Mouse (Mus musculus) megakaryocyte progenitor cell, adult 5-6 weeks (primary cell): Measurements from ENCODE around the gene Olfr1170. TPM values are rescaled to one million over a fixed set of nuclear protein-coding genes. Genes with fewer than 3 reads are reported as not detected.

Experiments
- ATAC-seq: replicated peaks from 2 replicates; pipeline ENCODE4 v1.8.0; 2016; ENCODE audit warnings: mild to moderate bottlenecking, moderate TSS enrichment, inconsistent platforms; ENCODE audit not compliant: poor library complexity
- total RNA-seq, 2 experiments: library from RNA; stranded (forward) in 1 of 2; stranded (reverse) in 1 of 2; fragments of 157-497, 149-512 nt in 1 of 2; fragments of 200-1000 nt in 1 of 2; gene quantifications; 2 replicates each; pipeline versions ENCODE4 v1.2.3 to v1.2.4; 2015 to 2017

Olfr1170 gene
- total RNA-seq (2015) = not detected in 2 replicates
- not detected in 2 replicates for total RNA-seq (2017)

DNA sequence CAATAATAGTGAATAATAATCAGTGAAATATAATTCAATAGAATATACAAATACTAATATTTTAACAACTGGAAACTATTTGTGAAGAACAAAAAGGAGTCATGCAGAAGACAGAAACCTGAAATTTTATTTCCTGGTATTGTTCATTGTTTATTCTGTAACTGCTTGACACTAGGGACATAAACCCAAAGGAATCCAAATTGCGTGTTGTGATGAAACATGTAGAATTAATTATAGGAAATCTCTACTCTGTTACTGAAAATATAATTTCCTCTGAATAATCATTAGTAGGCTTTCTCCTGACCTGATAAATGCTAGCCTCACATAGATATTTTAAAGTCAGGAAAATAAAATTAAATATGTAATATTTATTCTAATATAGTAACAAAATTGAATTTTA is at the start of gene Olfr1170:
TSS of gene Olfr1170 (minus strand) at position 101 of the 400 bp plus-strand sequence.
- no peak for ATAC-seq

DNA sequence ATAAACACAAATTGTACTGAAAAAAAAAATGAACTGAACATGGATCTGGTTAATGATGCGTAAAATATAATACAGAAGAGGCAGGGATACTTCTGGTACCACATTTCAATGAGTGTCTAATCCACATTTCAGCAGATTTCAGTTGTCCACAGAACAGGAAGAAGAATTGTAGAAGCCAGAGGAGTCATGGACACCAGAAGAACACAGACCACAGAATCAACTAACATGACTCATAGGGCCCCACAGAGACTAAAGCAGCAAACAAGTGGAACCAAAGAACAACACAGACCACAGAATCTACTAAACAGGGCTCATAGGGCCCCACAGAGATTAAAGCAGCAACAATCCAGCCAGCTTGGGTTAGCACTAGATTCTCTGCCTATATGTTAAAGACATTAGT is 7.3 kb downstream of the Olfr1170 start:
- no peak for ATAC-seq

DNA sequence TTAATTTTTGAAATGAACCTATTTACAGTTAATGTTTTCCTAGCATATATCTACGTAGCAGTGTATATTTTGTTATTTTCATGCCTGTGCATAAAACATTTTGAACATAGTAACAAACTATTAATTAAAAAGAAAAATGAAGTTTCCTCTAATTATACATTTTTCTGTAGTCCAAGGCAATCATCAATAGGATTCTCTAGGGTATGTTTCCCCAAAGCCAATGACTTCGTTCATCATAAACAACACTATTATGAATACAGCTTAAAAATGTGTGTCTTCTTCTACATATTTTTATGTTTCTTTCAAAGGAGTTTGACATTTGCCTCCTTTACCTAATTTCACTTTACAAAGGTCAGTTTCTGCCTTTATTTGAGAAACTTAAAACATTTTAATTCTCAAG is 46.6 kb downstream of the Olfr1170 start, which contains the start of gene Olfr1168:
TSS of gene Olfr1168 (plus strand) at position 301 of the 400 bp plus-strand sequence.
- no peak for ATAC-seq

Other genes with a start within 250 kb of the Olfr1170 start
- not detected in 2 replicates for gene Olfr1158, start 238.2 kb downstream of the Olfr1170 start, total RNA-seq (2015)
- not detected in 2 replicates for gene Olfr1158, start 238.2 kb downstream of the Olfr1170 start, total RNA-seq (2017)
- gene Olfr1160, start 220.1 kb downstream of the Olfr1170 start, total RNA-seq (2015) = not detected in 2 replicates
- gene Olfr1160, start 220.1 kb downstream of the Olfr1170 start, total RNA-seq (2017) = not detected in 2 replicates
- not detected in 2 replicates for gene Olfr1161, start 205.6 kb downstream of the Olfr1170 start, total RNA-seq (2015)
- gene Olfr1161, start 205.6 kb downstream of the Olfr1170 start, total RNA-seq (2017) = not detected in 2 replicates
- not detected in 2 replicates for gene Olfr73, start 190.6 kb downstream of the Olfr1170 start, total RNA-seq (2015)
- not detected in 2 replicates for gene Olfr73, start 190.6 kb downstream of the Olfr1170 start, total RNA-seq (2017)
- gene Olfr1162, start 177.2 kb downstream of the Olfr1170 start, total RNA-seq (2015) = not detected in 2 replicates
- gene Olfr1162, start 177.2 kb downstream of the Olfr1170 start, total RNA-seq (2017) = not detected in 2 replicates
- not detected in 2 replicates for gene Olfr1163, start 156.5 kb downstream of the Olfr1170 start, total RNA-seq (2015)
- gene Olfr1163, start 156.5 kb downstream of the Olfr1170 start, total RNA-seq (2017) = not detected in 2 replicates
- gene Olfr1164, start 134.4 kb downstream of the Olfr1170 start, total RNA-seq (2015) = not detected in 2 replicates
- not detected in 2 replicates for gene Olfr1164, start 134.4 kb downstream of the Olfr1170 start, total RNA-seq (2017)
- not detected in 2 replicates for gene Olfr1166, start 100.1 kb downstream of the Olfr1170 start, total RNA-seq (2015)
- not detected in 2 replicates for gene Olfr1166, start 100.1 kb downstream of the Olfr1170 start, total RNA-seq (2017)
- not detected in 2 replicates for gene Olfr1167, start 73.1 kb downstream of the Olfr1170 start, total RNA-seq (2015)
- gene Olfr1167, start 73.1 kb downstream of the Olfr1170 start, total RNA-seq (2017) = not detected in 2 replicates
- gene Olfr1168, start 46.5 kb downstream of the Olfr1170 start, total RNA-seq (2015) = not detected in 2 replicates
- gene Olfr1168, start 46.5 kb downstream of the Olfr1170 start, total RNA-seq (2017) = not detected in 2 replicates
- not detected in 2 replicates for gene Olfr1173, start 51.5 kb upstream of the Olfr1170 start, total RNA-seq (2015)
- not detected in 2 replicates for gene Olfr1173, start 51.5 kb upstream of the Olfr1170 start, total RNA-seq (2017)
- gene Olfr1174-ps, start 86.8 kb upstream of the Olfr1170 start, total RNA-seq (2015) = not detected in 2 replicates
- not detected in 2 replicates for gene Olfr1174-ps, start 86.8 kb upstream of the Olfr1170 start, total RNA-seq (2017)
- gene Olfr1175-ps, start 98.9 kb upstream of the Olfr1170 start, total RNA-seq (2015) = not detected in 2 replicates
- not detected in 2 replicates for gene Olfr1175-ps, start 98.9 kb upstream of the Olfr1170 start, total RNA-seq (2017)
- not detected in 2 replicates for gene Olfr1176, start 108.4 kb upstream of the Olfr1170 start, total RNA-seq (2015)
- gene Olfr1176, start 108.4 kb upstream of the Olfr1170 start, total RNA-seq (2017) = not detected in 2 replicates
- not detected in 2 replicates for gene Olfr1177-ps, start 118.2 kb upstream of the Olfr1170 start, total RNA-seq (2015)
- not detected in 2 replicates for gene Olfr1177-ps, start 118.2 kb upstream of the Olfr1170 start, total RNA-seq (2017)
- gene Olfr1178, start 158.7 kb upstream of the Olfr1170 start, total RNA-seq (2015) = not detected in 2 replicates
- not detected in 2 replicates for gene Olfr1178, start 158.7 kb upstream of the Olfr1170 start, total RNA-seq (2017)
- gene Olfr1179, start 178.1 kb upstream of the Olfr1170 start, total RNA-seq (2015) = not detected in 2 replicates
- gene Olfr1179, start 178.1 kb upstream of the Olfr1170 start, total RNA-seq (2017) = not detected in 2 replicates
- not detected in 2 replicates for gene Olfr1180, start 190.8 kb upstream of the Olfr1170 start, total RNA-seq (2015)
- not detected in 2 replicates for gene Olfr1180, start 190.8 kb upstream of the Olfr1170 start, total RNA-seq (2017)
- gene Olfr1181, start 197.8 kb upstream of the Olfr1170 start, total RNA-seq (2015) = not detected in 2 replicates
- gene Olfr1181, start 197.8 kb upstream of the Olfr1170 start, total RNA-seq (2017) = not detected in 2 replicates
- gene Gm13757, start 220.8 kb upstream of the Olfr1170 start, total RNA-seq (2015) = not detected in 2 replicates
- not detected in 2 replicates for gene Gm13757, start 220.8 kb upstream of the Olfr1170 start, total RNA-seq (2017)
- not detected in 2 replicates for gene Olfr1183, start 226.5 kb upstream of the Olfr1170 start, total RNA-seq (2015)
- not detected in 2 replicates for gene Olfr1183, start 226.5 kb upstream of the Olfr1170 start, total RNA-seq (2017)